Mouse (Mus musculus): Measurements from ENCODE around the gene Sipa1l1. TPM values are rescaled to one million over a fixed set of nuclear protein-coding genes. Genes with fewer than 3 reads are reported as not detected.

Gene Sipa1l1
- polyA plus RNA-seq, 1 experiment: 17.5 TPM

DNA sequence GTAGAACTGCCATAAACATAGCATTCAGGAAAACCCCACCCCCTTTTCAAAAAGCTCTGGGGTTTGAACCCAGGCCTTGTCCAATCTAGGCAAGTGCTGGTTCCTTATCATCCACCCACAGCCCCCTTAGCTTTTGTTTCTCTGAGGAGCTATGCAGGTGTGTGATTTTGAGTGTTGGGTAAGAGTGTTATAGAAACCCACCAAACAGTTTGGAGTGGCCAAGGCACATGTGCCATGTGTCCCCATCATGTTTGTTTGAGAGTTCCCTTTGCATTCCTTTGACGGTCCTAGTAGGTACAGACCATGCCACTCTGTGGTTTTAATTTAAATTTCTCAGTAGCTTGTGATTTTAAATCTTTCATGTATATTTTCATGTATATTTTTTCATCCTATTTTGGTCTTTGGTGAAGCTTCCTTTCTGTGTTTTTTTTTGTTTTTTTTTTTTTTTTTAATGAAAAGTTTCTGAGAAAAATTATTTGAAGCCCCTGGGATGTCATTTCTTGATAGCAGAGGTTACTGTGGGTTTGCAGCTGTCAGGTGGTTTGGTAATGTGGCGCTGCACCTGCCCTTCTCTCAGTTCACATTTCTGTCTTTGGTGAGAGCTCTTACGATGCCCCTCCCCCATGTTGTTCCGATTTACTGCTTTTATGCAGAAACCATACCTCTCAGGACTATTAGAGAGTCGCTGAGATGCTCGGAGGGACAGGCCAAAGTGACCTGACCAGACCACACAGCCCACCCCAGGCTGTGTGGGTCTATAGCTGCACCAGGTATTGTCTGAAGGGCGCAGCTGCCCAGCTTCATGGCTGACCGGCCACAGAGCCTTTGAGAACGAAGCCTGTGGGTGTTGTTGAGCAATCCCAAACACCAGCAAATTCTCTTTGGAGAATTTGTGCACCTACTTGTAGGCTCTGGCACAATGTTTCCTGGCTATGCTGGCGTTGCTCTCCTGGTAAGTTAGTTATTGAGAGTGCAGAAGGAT is 126.1 kb downstream of the Sipa1l1 start:
- no peak for DNase-seq (ENCODE audit: low spot score)

- DNase-seq (ENCODE audit: low spot score): no peak
These were observed 127.2 kb downstream of the Sipa1l1 start for GRCm38 (mm10) chr12:82296276-82296675.

DNA sequence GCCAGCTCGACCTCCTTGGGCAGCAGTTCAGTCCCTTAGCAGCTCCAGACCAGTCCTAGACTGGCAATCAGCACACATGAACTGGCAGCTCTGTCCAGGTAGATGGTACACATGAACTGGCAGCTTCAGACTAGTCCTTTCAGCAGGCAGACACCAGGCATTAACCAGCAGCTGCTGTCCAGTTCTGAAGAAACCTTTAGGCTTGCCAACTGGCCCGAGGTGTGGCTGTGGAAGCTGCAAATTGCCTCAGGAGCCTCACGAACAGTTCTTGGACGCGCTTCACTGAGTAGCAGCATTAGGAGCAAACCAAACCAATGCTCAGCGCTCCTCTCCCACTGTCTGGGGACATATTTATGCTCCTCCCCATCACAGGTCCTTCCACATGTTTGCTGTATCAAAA is 128.1 kb downstream of the Sipa1l1 start:
- DNase-seq (ENCODE audit: low spot score): no peak

DNA sequence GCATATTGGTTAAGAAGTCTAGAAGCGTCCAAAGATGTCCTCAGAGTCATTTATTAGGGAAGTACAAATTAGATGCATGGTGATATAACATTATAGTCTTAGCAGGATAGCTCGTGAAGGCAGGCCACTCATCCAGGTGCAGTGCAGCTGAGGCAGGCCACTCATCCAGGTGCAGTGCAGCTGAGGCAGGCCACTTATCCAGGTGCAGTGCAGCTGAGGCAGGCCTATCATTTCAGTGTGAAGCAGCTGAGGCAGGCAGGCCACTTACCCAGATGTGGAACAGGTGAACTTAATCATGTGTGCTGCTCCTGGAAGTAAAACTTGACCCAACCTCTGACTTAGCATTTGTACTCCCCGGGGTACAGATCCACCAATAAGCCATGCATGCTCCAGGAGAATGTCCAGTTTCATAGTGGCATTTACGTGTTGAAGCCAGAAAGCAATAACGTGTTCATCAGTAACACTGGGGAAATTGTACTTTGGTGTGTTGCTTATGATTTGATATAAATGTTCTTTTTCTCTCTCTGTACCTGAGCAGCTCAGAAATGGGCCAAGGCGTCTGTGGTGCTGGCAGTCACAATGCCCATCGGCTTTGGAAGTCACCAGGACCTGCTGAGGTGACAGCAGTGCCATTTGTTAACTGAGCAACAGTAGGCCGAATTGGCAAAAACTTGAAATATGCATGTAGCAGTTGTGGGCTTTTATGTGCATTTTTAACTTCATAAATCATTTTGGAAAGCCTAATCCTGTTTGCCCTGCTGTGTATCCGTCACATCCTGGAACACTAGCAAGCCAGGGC is 129.7 kb downstream of the Sipa1l1 start:
- no peak for DNase-seq (ENCODE audit: low spot score)

GRCm38 (mm10) chr12:82304140-82304539 is 135.0 kb downstream of the Sipa1l1 start:
- no peak for DNase-seq (ENCODE audit: low spot score)

GRCm38 (mm10) chr12:82306035-82306434 is 136.9 kb downstream of the Sipa1l1 start:
- DNase-seq (ENCODE audit: low spot score): no peak

DNA sequence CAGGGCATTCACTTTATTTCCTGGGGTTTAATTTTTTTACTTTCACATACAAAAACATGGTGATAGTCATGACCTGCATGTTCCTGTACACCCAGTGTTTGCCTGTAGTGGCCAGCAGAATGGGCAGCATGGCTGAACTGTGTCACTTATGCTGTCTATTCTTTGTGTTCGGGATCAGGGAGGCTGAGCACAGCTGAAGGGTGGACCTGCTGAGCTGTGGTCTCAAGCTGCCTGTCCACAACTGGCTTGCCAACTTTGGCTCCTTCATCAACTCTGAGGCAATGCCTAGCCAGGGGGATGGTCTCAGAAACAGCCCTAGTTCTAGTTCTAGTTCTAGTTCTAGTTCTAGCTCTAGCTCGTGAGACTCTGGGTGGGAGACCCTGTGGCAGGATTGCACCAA is 142.5 kb downstream of the Sipa1l1 start:
- no peak for DNase-seq (ENCODE audit: low spot score)

DNA sequence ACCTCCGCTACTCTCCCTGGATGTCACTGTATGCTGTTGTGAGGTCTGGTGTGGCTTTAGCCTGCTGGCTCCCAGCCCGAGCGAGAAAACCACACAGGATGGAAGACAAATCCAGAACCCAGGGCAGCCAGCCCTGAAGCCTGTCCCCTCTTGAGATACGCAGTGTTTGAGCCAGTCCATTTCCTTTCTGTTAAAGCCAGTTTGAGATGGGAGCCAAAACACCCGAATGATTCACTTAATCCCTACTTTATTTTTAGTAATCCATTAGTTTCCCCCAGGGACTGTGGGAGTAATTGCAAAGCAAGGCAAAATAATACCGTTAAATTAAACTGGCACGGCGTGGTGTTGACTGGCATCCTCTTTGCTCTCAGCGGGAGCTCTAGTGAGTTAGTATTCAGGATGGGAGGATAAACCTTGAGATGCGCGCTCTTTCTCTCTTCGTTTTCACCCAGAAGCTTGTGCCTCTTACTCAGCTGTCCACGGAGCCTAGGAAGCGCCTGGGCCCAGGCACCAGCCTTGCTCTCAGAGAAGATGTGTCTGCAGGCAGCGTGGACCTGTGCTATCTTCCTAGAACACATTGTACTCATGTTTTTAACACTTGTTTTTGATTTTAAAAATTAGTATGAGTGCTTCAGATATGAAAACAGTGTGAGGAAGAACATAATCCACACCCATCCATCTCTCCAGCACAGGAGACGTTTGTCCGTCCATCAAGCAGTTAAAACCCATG is 143.1 kb downstream of the Sipa1l1 start:
- no peak for DNase-seq (ENCODE audit: low spot score)

- no peak for DNase-seq (ENCODE audit: low spot score)
These were observed 144.0 kb downstream of the Sipa1l1 start for GRCm38 (mm10) chr12:82313091-82313490.

DNA sequence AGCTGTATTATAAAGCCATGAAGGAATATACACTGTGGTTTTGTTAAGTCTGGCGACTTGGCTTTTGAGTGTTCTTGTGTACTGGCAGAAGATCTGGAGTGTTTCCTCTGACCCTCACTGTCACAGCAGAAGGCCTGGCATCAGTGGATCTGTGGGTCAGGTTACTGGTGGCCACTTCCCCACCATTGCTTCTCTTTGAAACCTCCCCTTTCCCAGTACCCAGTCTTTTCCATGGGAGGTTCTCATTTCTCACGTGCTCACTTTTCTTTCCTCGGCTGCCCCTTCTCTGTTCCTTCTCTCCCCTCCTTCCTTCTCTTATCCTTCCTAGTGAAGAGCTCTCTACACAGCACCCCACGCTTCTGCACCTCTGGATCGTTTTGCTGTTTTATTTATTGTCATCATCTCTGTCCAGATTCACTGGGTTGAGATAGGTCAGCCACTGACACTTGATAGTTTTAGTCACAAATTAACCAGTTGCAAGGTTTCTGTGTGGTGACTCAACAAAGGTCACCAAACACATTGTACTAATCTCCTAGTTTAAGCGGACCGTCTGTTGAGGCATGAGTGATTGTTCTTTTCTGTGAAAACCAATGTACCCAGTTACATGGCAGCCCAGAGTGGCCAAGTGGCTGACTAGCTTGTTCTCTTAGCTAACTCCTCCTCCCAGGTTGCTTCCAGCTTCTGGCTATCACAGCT is 150.5 kb downstream of the Sipa1l1 start:
- no peak for DNase-seq (ENCODE audit: low spot score)

DNA sequence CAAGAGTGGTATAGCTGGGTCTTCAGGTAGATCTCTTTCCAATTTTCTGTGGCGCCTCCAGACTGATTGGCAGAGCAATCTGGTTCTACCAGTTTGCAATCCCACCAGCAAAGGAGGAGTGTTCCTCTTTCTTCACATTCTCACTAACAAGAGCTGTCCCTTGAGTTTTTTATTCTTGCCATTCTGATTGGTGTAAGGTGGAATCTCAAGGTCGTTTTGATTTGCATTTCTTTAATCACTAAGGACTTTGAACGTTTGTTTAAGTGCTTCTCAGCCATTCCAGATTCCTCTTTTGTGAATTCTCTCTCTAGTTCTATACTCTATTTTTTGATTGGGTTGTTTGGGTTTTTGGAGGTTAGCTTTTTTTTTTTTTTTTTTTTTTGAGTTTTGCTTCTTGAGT is 151.1 kb downstream of the Sipa1l1 start:
- no peak for DNase-seq (ENCODE audit: low spot score)

- no peak for DNase-seq (ENCODE audit: low spot score)
These were observed 152.3 kb downstream of the Sipa1l1 start for GRCm38 (mm10) chr12:82321397-82321796.

- DNase-seq (ENCODE audit: low spot score): no peak
These were observed 152.7 kb downstream of the Sipa1l1 start for GRCm38 (mm10) chr12:82321855-82322254.

- no peak for DNase-seq (ENCODE audit: low spot score)
These were observed 153.8 kb downstream of the Sipa1l1 start for GRCm38 (mm10) chr12:82322759-82323451.

DNA sequence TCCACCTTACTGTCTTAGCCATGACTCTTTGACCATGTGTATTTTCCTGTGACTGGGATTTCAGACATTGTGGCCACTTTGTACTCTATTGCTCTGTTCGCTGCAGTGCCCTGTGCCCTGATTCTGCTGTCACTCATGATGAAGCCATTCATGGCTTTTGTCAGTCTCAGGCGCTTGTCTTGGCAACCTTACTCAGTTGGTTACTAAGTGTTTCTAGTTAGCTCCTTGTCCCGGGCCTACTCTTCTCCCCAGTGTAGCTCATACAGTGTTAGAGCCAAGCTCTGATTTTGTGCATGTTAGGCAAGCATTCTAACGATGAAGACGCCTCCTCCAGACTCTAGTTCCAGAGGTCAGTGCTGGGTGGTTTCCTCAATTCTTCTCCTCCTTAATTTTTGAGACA is 155.5 kb downstream of the Sipa1l1 start:
- no peak for DNase-seq (ENCODE audit: low spot score)

- DNase-seq (ENCODE audit: low spot score): no peak
These were observed 156.4 kb downstream of the Sipa1l1 start for GRCm38 (mm10) chr12:82325502-82325901.

DNA sequence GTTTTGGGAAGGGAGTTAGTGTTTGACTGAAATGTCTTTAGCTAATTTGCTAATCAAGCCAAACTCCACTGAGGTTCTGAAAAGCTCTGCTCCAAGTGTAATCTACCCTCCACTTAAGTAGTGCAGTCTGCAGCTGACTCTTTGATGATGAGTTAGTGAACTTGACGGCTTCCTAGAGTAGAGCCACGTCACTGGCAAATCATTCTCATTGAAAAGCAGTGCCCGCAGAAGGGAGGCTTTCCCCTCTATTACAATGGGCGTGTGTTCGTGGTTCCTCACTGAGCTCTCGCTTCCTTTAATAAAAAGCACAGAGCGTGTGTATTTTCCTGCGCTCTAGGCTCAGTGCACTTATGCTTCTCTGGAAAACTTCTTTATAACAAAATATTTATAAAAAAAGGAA is 157.3 kb downstream of the Sipa1l1 start:
- DNase-seq (ENCODE audit: low spot score): no peak

- DNase-seq (ENCODE audit: low spot score): no peak
These were observed 159.0 kb downstream of the Sipa1l1 start for GRCm38 (mm10) chr12:82328112-82328511.

GRCm38 (mm10) chr12:82332836-82333614 is 163.9 kb downstream of the Sipa1l1 start:
- DNase-seq (ENCODE audit: low spot score): no peak

DNA sequence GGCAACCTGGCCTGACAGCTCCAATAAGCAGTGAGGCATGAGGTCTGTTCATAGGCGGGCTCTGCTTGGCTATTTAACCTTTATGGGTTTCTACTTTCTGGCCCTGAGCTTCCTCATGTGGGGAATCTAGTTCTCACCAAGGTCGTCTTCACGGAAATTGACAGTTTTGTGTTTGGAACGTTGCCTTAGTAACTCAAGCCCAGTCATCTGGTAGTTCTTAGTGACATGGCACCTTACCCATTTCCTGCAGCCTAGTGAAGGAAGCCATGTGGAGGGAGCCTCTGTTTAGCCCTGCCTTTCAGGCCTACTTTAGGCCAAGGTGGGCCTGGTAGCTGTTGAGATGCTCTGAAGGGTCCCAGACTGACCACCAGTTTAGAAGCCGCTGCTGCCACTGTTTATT is 164.9 kb downstream of the Sipa1l1 start:
- no peak for DNase-seq (ENCODE audit: low spot score)

All from urinary bladder, adult 2 months (tissue).